Mouse (Mus musculus): Measurements from ENCODE around the gene Cdk14. TPM values are rescaled to one million over a fixed set of nuclear protein-coding genes. Genes with fewer than 3 reads are reported as not detected.

Cdk14 gene
- polyA plus RNA-seq, 1 experiment: 10.1 TPM

- no peak overlapping the region for H3K4me3 ChIP-seq (ENCODE audit: insufficient read depth, low read depth, low read length)
- peaks cover 14% of the 10 kb centered on the region for H3K4me1 ChIP-seq (ENCODE audit: control insufficient read depth, insufficient read depth, insufficient read length, low read length)
- no peak overlapping the region for H3K27ac ChIP-seq (replicated peaks; ENCODE audit: low read depth, low read length)
These were observed 665.3 kb downstream of the Cdk14 start for GRCm38 (mm10) chr5:4754701-4755281.

Other genes starting within 250 kb of the Cdk14 start
- not detected in 2 replicates for gene 1700015F17Rik, start 58.8 kb upstream of the Cdk14 start, polyA plus RNA-seq (2012; ENCODE audit: insufficient read depth, insufficient read length, missing spikeins)
- 17.0 and 20.7 TPM in 2 replicates for gene Cldn12, start 94.6 kb upstream of the Cdk14 start, polyA plus RNA-seq (2012; ENCODE audit: insufficient read depth, insufficient read length, missing spikeins)
- 14.5 and 19.6 TPM in 2 replicates for gene Gtpbp10, start 139.2 kb upstream of the Cdk14 start, polyA plus RNA-seq (2012; ENCODE audit: insufficient read depth, insufficient read length, missing spikeins)
- not detected in 2 replicates for gene Gm8773, start 153.5 kb upstream of the Cdk14 start, polyA plus RNA-seq (2012; ENCODE audit: insufficient read depth, insufficient read length, missing spikeins)
- 1.5 TPM in 1 of 2 replicates, not detected in the other for gene Cfap69, start 243.9 kb upstream of the Cdk14 start, polyA plus RNA-seq (2012; ENCODE audit: insufficient read depth, insufficient read length, missing spikeins)

All from brown adipose tissue, adult 24 weeks (tissue).